9 mouse cellular contexts compared by ENCODE assay signal in genomic region chr17:65872051-65872450, GRCm38 (mm10). TPM values are rescaled to one million over a fixed set of nuclear protein-coding genes. Genes with fewer than 3 reads are reported as not detected.
A peak's percentile ranks its signal among the peaks of the same experiment; 100 is the strongest.
DNase-seq lines count a peak whose midpoint lies in the region; ATAC-seq and TF ChIP-seq lines count a peak whose summit lies in the region.
"Had no signal": no experiment of that assay in that cellular context is flagged by ENCODE, and none has a peak within 500 bp of the region (broad histone marks: within the 10 kb centered on the region; RNA-seq: fewer than 3 reads in every experiment).

No protein-coding gene starts in this region.

- no peaks in the 10 kb centered on the region for H3K27me3 ChIP-seq in heart, embryonic 11.5 days (ENCODE audit: control insufficient read depth, insufficient read depth, low read length)
- H3K27me3 ChIP-seq in midbrain, embryonic 11.5 days (ENCODE audit: control insufficient read depth, insufficient read depth, low read length) = no peaks in the 10 kb centered on the region
- no peaks in the 10 kb centered on the region for H3K27me3 ChIP-seq in midbrain, embryonic 16.5 days (ENCODE audit: control insufficient read depth, insufficient read depth, low read depth, low read length)
- H3K27me3 ChIP-seq in embryonic facial prominence, embryonic 14.5 days (replicated peaks; ENCODE audit: control insufficient read depth, insufficient read depth, low read length) = no peaks in the 10 kb centered on the region
- H3K27me3 ChIP-seq in midbrain, postnatal 0 days (ENCODE audit: insufficient read depth, low read length) = no peaks in the 10 kb centered on the region

- H3K27ac ChIP-seq in heart, embryonic 11.5 days (ENCODE audit: low read depth, low read length) = 0 out of 2 replicates have a peak overlapping the region, but pooled peaks have one; percentile 3
- no peak overlapping the region; the same call in 1 of the 2 replicates for H3K27ac ChIP-seq in midbrain, embryonic 11.5 days (ENCODE audit: low read depth, low read length)
- H3K27ac ChIP-seq in midbrain, embryonic 16.5 days (ENCODE audit: low read length) = no peak overlapping the region
- peak overlapping the region; percentile 39; the same call in 1 of the 2 replicates for H3K27ac ChIP-seq in embryonic facial prominence, embryonic 14.5 days (replicated peaks; ENCODE audit: low read depth, low read length)
- H3K27ac ChIP-seq in midbrain, postnatal 0 days (ENCODE audit: low read depth, low read length) = 0 out of 2 replicates have a peak overlapping the region, but pooled peaks have one; percentile 26

- TF ChIP-seq CTCF in midbrain, postnatal 0 days (IDR thresholded peaks at IDR 0.05) = no peak

- H3K36me3 ChIP-seq in heart, embryonic 11.5 days (ENCODE audit: control insufficient read depth, insufficient read depth, low read length) = no peaks in the 10 kb centered on the region
- no peaks in the 10 kb centered on the region for H3K36me3 ChIP-seq in midbrain, embryonic 11.5 days (ENCODE audit: control insufficient read depth, insufficient read depth, low read length)
- H3K36me3 ChIP-seq in midbrain, embryonic 16.5 days (ENCODE audit: control insufficient read depth, insufficient read depth, low read length) = no peaks in the 10 kb centered on the region
- peaks cover 3% of the 10 kb centered on the region; the same call in 1 of the 2 replicates for H3K36me3 ChIP-seq in embryonic facial prominence, embryonic 14.5 days (ENCODE audit: control insufficient read depth, insufficient read depth, low read length)
- peaks cover 6% of the 10 kb centered on the region; the same call in 1 of the 2 replicates for H3K36me3 ChIP-seq in midbrain, postnatal 0 days (ENCODE audit: insufficient read depth, low read length)

- H3K4me2 ChIP-seq in heart, embryonic 11.5 days = no peak overlapping the region
- H3K4me2 ChIP-seq in midbrain, embryonic 11.5 days = no peak overlapping the region
- no peak overlapping the region for H3K4me2 ChIP-seq in midbrain, embryonic 16.5 days (ENCODE audit: low read length)
- no peak overlapping the region for H3K4me2 ChIP-seq in embryonic facial prominence, embryonic 14.5 days (ENCODE audit: low read depth, low read length)
- H3K4me2 ChIP-seq in midbrain, postnatal 0 days (ENCODE audit: low read depth, low read length, poor library complexity, severe bottlenecking) = no peak overlapping the region

- peaks cover 9% of the 10 kb centered on the region; the same call in 1 of the 2 replicates for H3K4me1 ChIP-seq in heart, embryonic 11.5 days (ENCODE audit: control insufficient read depth, insufficient read depth, low read length)
- no peaks in the 10 kb centered on the region for H3K4me1 ChIP-seq in midbrain, embryonic 11.5 days (ENCODE audit: control insufficient read depth, insufficient read depth, low read length)
- peaks cover 8% of the 10 kb centered on the region; the same call in 1 of the 2 replicates for H3K4me1 ChIP-seq in midbrain, embryonic 16.5 days (ENCODE audit: control insufficient read depth, insufficient read depth, low read length)
- peaks cover 17% of the 10 kb centered on the region; the same call in 1 of the 2 replicates for H3K4me1 ChIP-seq in embryonic facial prominence, embryonic 14.5 days (ENCODE audit: control insufficient read depth, insufficient read depth, low read length)
- peaks cover 5% of the 10 kb centered on the region for H3K4me1 ChIP-seq in midbrain, postnatal 0 days (ENCODE audit: insufficient read depth, low read length)

- H3K4me3 ChIP-seq in heart, embryonic 11.5 days (ENCODE audit: low read depth, low read length) = no peak overlapping the region
- no peak overlapping the region for H3K4me3 ChIP-seq in midbrain, embryonic 11.5 days (ENCODE audit: low read depth, low read length)
- no peak overlapping the region for H3K4me3 ChIP-seq in midbrain, embryonic 16.5 days (ENCODE audit: low read depth, low read length)
- H3K4me3 ChIP-seq in embryonic facial prominence, embryonic 14.5 days (ENCODE audit: low read depth, low read length) = no peak overlapping the region
- no peak overlapping the region for H3K4me3 ChIP-seq in midbrain, postnatal 0 days (ENCODE audit: low read depth, low read length)

- WGBS in heart, embryonic 11.5 days (ENCODE audit: insufficient replicate concordance) = 57% methylated on average over 6 of the region's 6 CpGs
- 80% methylated on average over 6 of the region's 6 CpGs for WGBS in midbrain, embryonic 11.5 days
- 66% methylated on average over 6 of the region's 6 CpGs for WGBS in midbrain, embryonic 16.5 days
- WGBS in embryonic facial prominence, embryonic 14.5 days = 41% methylated on average over 6 of the region's 6 CpGs
- 63% methylated on average over 6 of the region's 6 CpGs for WGBS in midbrain, postnatal 0 days

- no peaks in the 10 kb centered on the region for H3K9me3 ChIP-seq in heart, embryonic 11.5 days (replicated peaks; ENCODE audit: control insufficient read depth, low read length)
- H3K9me3 ChIP-seq in midbrain, embryonic 11.5 days (ENCODE audit: control insufficient read depth, low read length) = no peaks in the 10 kb centered on the region
- no peaks in the 10 kb centered on the region for H3K9me3 ChIP-seq in midbrain, embryonic 16.5 days (replicated peaks; ENCODE audit: control insufficient read depth, low read length, poor library complexity, severe bottlenecking)
- H3K9me3 ChIP-seq in embryonic facial prominence, embryonic 14.5 days (ENCODE audit: control insufficient read depth, low read length) = no peaks in the 10 kb centered on the region
- H3K9me3 ChIP-seq in midbrain, postnatal 0 days (ENCODE audit: low read length) = no peaks in the 10 kb centered on the region

- no peak for DNase-seq in heart, postnatal 4 days
- peak; percentile 47 for DNase-seq in midbrain, embryonic 11.5 days (ENCODE audit: low spot score, missing footprints)
- no peak for DNase-seq in embryonic facial prominence, embryonic 14.5 days (ENCODE audit: low spot score)
- no peak for DNase-seq in midbrain, postnatal 0 days (ENCODE audit: low spot score)
- no peak for DNase-seq in adrenal gland, postnatal 4 days (ENCODE audit: low spot score in 2 of 2)
- no peak for DNase-seq in cerebellum, postnatal 10 days
- DNase-seq: gastrocnemius, postnatal 25 days had no signal

- ATAC-seq in heart, embryonic 11.5 days (replicated peaks; ENCODE audit: insufficient number of reproducible peaks, low FRiP score, low TSS enrichment) = no peak
- no peak for ATAC-seq in midbrain, embryonic 11.5 days (ENCODE audit: low FRiP score)
- no peak for ATAC-seq in midbrain, embryonic 16.5 days
- ATAC-seq in embryonic facial prominence, embryonic 14.5 days (ENCODE audit: low read depth) = no peak
- no peak for ATAC-seq in midbrain, postnatal 0 days (ENCODE audit: low FRiP score)

- peak overlapping the region; percentile 22; the same call in 1 of the 2 replicates for H3K9ac ChIP-seq in heart, embryonic 11.5 days (ENCODE audit: low read depth, low read length)
- no peak overlapping the region for H3K9ac ChIP-seq in midbrain, embryonic 11.5 days (ENCODE audit: low read length)
- H3K9ac ChIP-seq in midbrain, embryonic 16.5 days (ENCODE audit: low read depth, low read length) = no peak overlapping the region
- peak overlapping the region; percentile 11; the same call in 1 of the 2 replicates for H3K9ac ChIP-seq in embryonic facial prominence, embryonic 14.5 days (ENCODE audit: low read depth, low read length)
- no peak overlapping the region for H3K9ac ChIP-seq in midbrain, postnatal 0 days (replicated peaks; ENCODE audit: low read length, poor library complexity, severe bottlenecking)

RNA-seq across cellular contexts. Expression of gene Ralbp1, which starts 13.5 kb away (rescaled TPM):
- polyA plus RNA-seq in heart, embryonic 11.5 days (2014; fragmentation: Nextera tagmentation; extraction: Ambion mirVana) = 46.9 and 47.5 TPM in 2 replicates
- total RNA-seq in heart, postnatal 4 days (2021) = 10 to 100 TPM; 29.3 to 33.4 TPM
- polyA plus RNA-seq in midbrain, embryonic 11.5 days (2014; fragmentation: Nextera tagmentation; extraction: Ambion mirVana) = 39.5 and 45.4 TPM in 2 replicates
- 50.2 and 51.6 TPM in 2 replicates for polyA plus RNA-seq in midbrain, embryonic 16.5 days (2015; fragmentation: Nextera tagmentation; extraction: Ambion mirVana)
- polyA plus RNA-seq in embryonic facial prominence, embryonic 14.5 days (2014; fragmentation: Nextera tagmentation; extraction: Ambion mirVana) = 88.9 and 95.6 TPM in 2 replicates
- total RNA-seq in midbrain, postnatal 0 days (2014; rRNA removed) = 32.9 and 42.0 TPM in 2 replicates
- 50.0 and 55.8 TPM in 2 replicates for polyA plus RNA-seq in midbrain, postnatal 0 days (2015; fragmentation: Nextera tagmentation; extraction: Ambion mirVana)
- 10 to 100 TPM; 39.7 to 46.0 TPM for total RNA-seq in adrenal gland, postnatal 4 days (2021)

Comparison
In these comparisons a context has a peak if more than half of its experiments do, and no peak if none do; other contexts are left out.
1. H3K27ac ChIP-seq: peak in heart, embryonic 11.5 days (single experiment), embryonic facial prominence, embryonic 14.5 days (single experiment) and midbrain, postnatal 0 days (single experiment); none in midbrain, embryonic 11.5 days (single experiment) and midbrain, embryonic 16.5 days (single experiment).
2. H3K9ac ChIP-seq: peak in heart, embryonic 11.5 days (single experiment) and embryonic facial prominence, embryonic 14.5 days (single experiment); none in midbrain, embryonic 11.5 days (single experiment), midbrain, embryonic 16.5 days (single experiment) and midbrain, postnatal 0 days (single experiment).